Mouse (Mus musculus) kidney, adult 2 months (tissue): ENCODE data around the gene Moap1.

Source experiments
- CTCF ChIP-seq: fragments of 200-500 bp; conservative IDR thresholded peaks from 2 replicates; pipeline ENCODE4 v1.5.1; 2011; ENCODE audit warnings: low read depth, mild to moderate bottlenecking, control low read depth, low read length, moderate library complexity, mixed read lengths; ENCODE audit not compliant: insufficient read depth, insufficient read length
- POLR2A ChIP-seq: fragments of 200-500 bp; IDR thresholded peaks from one replicate; pipeline ENCODE4 v1.6.1; 2011; ENCODE audit warnings: low read depth, low read length, control low read depth

DNA sequence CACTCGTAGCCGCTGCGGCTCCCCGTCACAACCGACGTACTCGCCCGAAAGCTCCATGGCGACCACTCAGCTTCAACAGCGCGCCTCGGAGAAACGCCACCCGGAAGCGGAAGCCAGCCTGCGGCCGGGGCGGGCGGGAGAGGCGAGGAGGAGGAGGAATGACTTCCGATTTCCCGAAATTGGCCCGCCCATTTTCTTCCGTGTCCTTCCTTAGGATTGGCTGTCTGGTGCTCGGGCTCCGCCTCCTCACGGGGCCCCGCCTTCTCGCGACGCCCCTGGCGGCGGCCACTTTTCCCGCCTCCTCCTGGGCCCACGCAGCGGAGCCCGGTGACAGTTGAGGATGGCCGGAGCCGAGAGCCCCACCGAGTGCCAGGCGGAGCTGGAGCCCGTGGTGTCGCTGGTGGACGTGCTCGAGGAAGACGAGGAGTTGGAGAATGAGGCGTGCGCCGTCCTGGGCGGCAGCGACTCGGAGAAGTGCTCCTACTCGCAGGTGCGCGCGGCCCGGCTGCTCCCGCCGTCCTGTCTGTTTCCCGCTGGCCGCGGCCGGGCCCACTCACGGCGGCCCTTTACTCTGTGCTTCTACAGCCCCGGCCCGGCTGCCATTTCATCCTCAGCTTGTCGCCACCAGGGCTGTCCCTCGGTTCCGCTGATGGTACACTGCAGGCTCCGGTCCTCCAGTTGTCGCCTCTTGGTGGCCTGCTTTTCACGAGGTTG lies 14.4 kb upstream of the Moap1 start, which contains the start of the genes Gm28051, Gon7 and Ubr7:
- TF ChIP-seq CTCF (peak; percentile 34; the same call in 1 of the 2 replicates), POLR2A (no peak)
